Mouse (Mus musculus): ENCODE data around the gene Psmc1.

Gene Psmc1

DNA sequence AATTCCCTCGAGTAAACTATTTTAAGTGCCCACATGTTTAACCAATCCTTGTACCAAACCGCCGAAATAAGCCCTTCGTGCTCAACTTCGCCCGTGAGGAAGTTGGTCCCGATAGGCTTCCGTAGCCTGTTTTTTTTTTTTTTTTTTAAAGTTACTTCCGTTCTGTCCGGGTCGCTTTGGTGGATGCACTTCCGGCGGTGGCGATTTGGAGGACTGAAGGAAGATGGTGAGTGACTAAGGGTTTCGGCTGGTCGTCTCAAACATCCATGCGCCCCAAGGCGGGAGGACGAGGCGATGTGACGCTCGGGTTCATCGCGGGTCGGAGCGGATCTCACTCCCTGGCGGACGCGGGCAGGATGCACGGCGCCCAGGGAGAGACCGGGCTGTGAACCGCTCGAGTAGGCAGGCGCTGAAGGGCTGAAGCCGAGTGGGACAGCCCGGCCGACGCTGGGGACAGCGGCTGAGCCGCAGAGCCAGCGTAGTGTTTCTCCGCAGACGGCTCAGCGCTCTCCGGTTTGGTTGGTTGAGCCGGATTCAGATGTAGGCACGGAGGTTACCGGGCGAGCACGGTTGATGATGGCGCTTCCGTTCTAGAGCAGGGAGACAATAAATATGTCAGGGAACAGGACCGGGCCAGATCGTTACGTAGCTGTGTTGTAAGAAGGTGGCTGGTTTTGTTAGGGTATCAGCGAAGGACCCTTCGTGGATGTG, at the start of gene Psmc1:
Gene Psmc1 (plus strand): TSS at position 169 of the 711 bp plus-strand sequence.
- DNase-seq (ENCODE audit: extremely low spot score, low read depth, low spot score) = peak; percentile 93

DNA sequence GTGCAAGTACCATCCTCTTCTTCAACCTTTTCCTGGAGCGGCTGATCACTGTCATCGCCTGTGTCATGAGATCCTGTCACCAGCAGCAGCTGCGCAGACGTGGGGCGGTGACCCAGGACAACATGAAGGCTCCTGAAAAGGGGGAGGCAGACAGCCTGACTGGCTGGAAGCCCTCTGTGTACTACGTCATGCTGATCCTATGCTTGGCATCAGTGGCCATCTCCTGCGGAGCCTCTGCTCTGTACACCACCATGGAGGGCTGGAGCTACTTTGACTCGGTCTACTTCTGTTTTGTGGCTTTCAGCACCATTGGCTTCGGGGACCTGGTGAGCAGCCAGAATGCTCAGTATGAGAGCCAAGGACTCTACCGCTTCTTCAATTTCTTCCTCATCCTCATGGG, 48.9 kb upstream of the Psmc1 start:
- DNase-seq (ENCODE audit: extremely low spot score, low read depth, low spot score) = no peak

DNA sequence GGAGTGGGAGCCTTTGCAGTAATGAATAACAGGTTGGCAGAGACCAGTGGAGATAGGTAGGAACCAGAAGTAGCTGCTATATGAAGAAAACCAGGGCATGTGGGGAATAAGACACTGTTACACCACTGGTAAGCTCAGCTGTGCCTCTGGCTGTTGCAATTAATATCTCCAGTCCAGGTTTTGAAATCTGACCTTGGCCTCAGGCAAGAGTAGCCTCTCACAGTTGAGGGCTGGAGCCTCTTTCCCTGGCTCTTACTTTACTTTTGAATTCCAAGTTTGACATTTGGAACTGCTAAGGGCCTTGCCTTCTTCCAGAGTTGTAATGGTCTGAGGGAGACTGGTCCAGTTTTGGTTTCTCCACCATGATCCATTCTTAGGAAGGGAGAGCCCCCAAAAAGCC, 48.1 kb upstream of the Psmc1 start:
- no peak for DNase-seq (ENCODE audit: extremely low spot score, low read depth, low spot score)

DNA sequence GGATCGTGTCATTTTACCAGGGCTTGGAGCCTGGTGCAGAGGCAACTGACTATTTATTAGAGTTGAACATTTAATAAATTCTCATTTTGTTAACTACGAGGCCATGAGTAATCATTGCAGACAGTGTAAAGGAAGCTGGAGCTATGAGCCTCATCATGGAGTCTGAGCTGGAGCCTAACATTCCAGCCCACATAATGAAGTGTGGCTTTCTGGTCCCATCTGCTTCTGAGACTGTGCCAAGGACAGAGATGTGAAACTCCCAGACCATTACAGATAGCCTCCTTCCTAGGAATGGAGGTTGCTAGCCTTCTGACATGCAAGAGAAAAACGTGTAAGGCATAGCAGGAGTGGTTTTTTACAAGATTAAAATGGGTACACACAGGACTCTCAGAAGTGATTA, 47.4 kb upstream of the Psmc1 start:
- no peak for DNase-seq (ENCODE audit: extremely low spot score, low read depth, low spot score)

DNA sequence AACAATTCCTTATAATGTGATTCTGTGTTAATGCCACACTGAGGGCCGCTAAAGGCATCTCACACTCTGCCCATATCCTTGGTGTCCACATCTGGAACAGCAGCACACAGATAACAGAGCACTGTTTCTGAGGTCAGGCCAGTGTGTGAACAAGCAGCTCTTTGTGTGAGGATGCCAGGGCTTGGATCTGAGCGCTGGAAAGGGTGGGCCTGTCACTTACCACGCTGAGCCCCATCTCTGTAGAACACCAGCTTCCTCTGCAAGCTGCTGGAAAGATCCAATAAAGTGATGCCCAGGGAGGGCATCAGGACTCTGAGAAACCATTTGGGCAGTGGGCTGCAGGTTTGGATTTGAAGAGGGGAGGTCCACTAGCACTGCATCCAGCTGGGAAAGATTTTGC, 44.8 kb upstream of the Psmc1 start:
- DNase-seq (ENCODE audit: extremely low spot score, low read depth, low spot score) = no peak

DNA sequence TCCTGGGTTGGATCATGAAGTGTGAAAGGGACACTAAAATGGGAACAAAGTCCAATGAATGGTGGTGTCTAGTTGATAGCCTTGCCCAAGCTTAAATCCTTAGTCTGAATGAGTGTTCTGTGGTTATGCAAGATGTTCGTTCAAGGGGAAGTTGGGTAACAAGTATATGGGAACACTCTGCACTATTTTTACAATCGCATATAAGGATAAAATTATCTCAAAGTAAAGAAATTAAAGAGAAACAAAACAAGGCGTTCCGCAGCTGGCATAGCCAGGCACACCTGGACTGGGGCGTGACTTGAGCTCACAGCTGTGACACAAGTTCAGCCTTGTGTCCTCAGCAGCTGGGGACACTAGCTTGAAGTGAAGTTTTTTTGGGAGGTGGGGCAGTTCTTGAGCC, 42.5 kb upstream of the Psmc1 start:
- no peak for DNase-seq (ENCODE audit: extremely low spot score, low read depth, low spot score)

DNA sequence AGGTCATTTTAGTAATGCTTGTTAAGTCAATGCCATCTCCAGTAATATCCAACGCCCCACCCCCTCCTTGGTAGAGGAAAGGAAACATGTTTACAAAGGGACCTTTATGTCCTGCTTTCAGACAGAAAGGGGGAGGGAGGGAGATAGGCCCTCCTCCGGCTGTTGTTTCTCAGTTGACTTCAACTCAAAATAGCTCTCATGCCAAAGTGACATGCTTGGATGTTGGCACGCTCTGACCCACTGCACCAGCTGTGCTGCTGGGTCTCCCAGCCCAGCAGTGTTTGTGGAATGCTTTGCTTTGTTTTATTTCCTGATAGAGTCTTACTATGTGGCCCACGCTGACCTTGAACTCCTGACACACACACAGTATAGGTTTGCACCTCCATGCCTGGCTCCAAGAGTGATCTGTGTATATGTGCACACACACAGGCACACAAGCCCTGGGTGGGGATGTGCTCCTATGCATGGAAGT, 36.7 kb upstream of the Psmc1 start:
- DNase-seq (ENCODE audit: extremely low spot score, low read depth, low spot score) = no peak

DNA sequence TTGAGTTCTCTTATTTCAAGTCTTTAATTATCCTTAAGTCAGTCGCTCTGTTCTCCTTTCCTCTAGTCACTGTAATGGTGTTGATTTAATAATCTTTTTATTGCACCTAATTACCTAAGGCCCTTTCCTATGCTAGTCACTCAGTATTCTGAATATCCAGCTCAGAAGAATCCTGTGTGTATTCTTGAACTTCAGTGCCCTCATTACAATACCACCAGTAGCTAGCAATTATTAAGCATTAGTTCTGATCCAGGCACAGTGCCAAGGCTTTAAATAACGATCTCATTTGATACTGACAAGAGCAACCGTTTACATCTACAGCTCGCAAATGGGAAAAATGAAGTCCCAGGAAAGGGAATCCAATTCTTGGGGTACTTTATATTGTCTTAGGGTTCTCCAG, 34.2 kb upstream of the Psmc1 start:
- no peak for DNase-seq (ENCODE audit: extremely low spot score, low read depth, low spot score)

DNA sequence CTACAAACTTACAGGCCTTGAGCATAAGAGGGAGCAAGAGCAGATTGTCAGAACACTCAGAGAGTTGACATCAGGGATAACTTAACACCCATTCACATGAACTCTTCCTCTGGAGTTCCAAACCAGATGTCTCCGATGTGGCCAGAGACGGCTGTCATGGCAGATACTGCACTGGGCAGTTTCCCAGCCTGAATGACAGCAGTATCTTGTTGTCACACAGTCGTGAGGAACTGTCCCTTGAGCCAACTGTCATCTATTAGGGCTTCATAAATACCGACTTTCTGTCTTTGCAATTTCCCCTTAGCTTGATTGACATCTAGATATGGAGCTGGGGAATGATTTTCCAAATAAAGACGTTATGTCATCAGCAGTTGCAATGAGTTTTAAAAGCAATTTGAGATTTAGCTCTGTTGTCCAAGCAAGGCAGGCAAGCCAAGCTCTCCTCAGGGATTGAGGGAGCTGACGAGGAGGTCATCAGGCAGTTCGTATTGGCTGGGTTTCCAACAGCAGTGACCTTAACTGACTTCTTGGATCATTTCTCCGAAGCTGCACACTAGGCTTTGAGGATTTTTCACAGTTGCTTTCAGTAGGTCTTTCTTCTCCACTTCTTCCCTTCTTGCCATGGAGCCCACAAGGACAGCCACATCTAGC, 30.2 kb upstream of the Psmc1 start:
- no peak for DNase-seq (ENCODE audit: extremely low spot score, low read depth, low spot score)

DNA sequence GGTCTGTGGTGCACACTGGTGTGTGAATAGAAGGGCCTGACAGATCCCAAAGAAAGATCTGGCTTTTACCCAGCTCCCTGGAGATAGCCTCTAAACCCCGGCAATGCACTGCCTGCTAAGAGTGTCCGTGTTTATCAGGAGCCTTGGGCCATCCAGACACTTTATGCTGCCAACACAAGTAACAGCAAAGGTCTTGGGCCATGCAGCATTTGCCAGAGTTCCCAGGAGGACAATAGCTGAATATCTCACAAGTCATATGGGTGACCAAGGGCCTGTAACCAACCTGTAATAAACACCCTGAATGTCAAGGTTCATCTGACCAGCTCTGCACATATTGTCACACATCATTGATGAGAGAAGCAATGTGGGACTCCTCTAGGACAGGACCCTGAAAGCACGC, 21.9 kb upstream of the Psmc1 start:
- no peak for DNase-seq (ENCODE audit: extremely low spot score, low read depth, low spot score)

DNA sequence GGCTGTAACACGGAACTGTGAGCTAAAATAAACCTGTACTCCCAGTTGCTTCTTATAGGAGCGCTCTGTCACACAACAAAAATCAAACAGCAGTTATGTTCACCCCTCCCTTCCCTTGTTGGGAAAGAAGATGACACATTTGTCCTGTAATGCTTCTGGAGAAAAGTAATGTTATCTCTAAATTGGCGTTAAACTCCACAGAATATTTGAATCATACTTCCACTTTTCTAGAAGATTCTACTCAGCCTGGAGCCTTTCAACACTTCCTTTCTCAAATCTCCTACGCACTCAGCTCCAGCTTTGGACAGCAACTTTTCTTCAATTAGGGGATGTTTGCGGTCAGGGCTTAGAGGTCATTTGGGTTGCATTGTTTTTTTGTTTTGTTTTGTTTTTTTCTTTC, 20.7 kb upstream of the Psmc1 start:
- DNase-seq (ENCODE audit: extremely low spot score, low read depth, low spot score) = no peak

DNA sequence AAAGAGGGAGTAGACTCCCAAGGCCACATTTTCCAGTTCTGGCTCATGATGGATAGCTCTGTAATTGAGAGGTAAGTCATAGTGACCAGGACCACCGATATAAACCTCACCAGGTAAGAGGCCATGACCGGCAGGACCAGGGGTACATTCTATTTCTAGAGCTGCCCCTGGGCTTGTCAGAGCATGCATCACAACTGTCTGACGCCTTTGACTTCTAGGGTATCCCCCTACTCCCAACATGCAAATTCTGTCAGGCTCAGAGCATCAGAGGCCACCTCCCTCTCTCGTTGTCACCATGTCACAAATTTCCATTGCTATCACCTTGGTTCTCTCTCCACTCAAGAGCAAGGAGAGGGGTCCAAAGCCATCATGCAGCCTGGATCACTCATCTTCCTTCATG, 19.2 kb upstream of the Psmc1 start:
- DNase-seq (ENCODE audit: extremely low spot score, low read depth, low spot score) = no peak

DNA sequence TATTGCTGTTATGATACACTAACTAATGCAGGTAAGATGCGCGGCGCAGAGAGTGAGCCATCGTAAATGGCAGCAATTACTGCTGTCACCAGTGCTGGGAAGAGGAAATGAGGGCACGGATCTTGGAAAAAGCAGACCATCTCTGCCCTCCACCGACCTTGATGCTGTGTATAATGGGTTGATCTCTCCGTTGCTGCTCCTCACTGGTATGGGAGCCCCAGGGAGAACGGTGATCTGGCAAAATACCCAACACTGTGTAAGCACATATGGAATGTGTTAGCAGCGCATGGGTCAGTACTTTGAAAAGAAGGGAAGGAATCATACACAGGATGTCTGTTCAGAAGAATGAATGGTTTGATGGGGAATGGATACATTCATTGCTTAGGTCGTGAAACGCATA, 16.9 kb upstream of the Psmc1 start:
- no peak for DNase-seq (ENCODE audit: extremely low spot score, low read depth, low spot score)

DNA sequence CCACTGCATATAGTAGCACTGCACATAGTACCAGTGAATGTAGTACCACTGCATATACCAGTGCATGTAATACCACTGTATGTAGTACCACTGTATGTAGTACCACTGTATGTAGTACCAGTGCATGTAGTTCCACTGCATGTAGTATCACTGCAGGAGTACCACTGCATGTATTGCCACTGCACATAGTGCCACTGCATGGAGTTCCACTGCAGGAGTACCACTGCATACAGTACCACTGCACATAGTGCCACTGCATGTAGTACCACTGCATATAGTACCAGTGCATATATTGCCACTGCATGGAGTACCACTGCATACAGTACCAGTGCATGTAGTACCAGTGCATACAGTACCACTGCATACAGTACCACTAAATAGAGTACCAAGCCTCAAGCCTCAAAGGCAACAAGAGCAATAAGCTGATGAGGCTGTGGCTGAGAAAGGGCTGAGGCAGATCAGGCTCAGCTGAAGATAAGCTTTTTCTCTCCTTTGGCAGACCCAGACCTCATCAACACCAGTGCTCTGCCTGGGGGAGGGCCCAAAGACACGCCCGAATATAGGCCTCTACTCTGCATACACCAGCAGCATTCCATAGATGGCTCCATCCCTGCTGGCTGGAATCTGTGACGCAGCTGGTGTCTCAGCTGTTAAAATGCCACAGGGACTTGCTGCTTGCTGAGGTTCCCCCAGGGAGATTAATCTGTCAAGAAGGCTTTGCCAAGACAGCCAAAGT, 9.8 kb upstream of the Psmc1 start:
- no peak for DNase-seq (ENCODE audit: extremely low spot score, low read depth, low spot score)

DNA sequence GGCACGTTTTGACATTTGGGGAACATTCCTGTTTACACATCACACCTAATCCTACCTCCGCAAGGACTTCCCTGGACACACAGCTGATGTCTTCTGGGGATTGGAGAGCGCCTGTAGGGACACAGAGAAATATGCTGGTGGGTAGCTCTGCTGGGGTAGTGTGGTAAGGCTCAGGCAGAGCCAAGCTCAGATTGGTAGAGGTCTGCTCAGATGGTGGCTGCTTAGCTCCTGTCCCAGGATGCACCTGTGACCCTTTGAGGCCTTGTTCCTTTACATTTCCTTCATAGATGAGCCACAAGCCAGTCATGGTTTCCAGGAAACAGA, 9.3 kb upstream of the Psmc1 start:
- DNase-seq (ENCODE audit: extremely low spot score, low read depth, low spot score) = no peak

DNA sequence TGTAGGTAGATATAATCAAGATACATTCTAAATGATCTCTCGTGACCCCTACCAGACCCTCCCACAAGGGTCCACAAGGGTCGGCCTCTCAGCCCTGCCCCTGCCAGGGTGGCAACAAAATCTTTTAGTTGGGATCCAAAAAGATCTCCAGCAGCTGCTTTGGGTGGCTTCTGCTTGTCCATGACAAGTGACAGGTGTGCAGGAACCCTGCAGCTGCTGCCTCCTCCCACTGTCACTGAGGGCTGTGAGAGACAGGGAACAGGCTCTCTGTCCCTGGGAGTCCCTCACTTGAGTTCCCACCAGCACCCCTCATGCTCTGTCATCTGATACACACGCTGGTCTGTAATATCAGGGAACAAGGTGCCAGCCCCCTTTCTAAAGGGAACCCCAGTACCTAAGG, 8.3 kb upstream of the Psmc1 start:
- no peak for DNase-seq (ENCODE audit: extremely low spot score, low read depth, low spot score)

DNA sequence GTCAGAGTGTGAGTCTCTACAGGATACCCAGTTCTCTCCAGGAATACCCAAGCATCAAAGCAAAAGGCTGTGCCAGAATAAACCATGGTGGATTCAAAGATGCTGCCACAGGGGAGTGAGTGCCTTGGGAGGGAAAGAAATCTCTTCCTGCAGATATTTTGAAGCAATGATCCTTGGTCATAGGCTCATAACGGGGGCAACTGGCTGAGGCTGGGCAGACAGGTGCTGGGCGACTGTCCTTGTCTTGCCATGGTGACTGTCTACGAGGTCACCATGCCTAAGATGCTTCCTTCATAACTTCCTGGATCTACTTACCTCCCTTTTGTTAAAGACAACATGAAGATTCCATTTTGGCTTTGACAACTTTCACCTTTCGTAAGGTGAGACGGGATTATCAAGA, 5.4 kb upstream of the Psmc1 start:
- DNase-seq (ENCODE audit: extremely low spot score, low read depth, low spot score) = no peak

DNA sequence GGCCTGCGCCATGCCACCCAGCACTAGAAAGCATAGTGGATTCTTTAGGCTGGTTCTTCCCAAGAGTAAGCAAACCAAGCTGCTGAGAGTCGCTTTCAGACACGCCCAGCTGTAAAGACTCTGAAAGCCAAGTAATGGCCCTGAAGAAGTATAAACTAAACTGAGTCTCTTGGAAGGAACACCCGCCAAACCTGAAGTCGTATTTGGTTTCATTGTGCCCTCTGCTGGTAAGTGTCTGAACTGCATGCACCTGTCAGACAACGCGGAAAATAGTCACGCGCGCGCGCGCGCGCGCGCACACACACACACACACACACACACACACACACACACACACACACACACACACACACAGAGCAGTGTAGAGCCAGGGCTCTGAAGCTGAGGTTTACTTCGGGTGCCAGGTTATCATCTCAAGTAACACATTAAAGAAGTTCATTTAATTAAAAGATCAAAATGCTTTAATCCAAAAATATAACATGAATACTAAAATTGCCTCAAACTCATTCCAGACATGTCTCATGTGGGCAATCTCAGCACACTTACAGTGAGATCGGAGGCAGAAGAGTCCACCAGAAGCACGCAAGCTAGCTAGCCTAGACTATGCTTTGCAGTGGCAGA, 3.6 kb upstream of the Psmc1 start:
- DNase-seq (ENCODE audit: extremely low spot score, low read depth, low spot score) = peak; percentile 69

DNA sequence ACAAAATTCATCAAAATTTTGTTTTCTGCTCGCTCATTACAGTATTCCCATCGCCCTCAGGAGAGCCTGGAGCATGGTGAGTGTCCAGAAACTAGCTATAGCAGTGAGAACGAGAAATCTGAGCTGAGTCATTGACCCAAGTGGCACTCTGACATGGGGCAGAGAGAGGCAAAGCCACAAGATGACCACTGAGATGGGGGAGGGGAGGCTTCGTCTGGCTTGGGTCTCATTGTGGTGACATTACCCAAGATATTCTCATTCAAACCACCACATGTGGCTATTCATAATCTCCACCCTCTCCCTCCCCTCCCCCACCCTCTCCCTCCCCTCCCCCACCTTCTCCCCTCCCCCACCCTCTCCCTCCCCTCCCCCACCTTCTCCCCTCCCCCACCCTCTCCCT, 2.5 kb upstream of the Psmc1 start:
- DNase-seq (ENCODE audit: extremely low spot score, low read depth, low spot score) = no peak

DNA sequence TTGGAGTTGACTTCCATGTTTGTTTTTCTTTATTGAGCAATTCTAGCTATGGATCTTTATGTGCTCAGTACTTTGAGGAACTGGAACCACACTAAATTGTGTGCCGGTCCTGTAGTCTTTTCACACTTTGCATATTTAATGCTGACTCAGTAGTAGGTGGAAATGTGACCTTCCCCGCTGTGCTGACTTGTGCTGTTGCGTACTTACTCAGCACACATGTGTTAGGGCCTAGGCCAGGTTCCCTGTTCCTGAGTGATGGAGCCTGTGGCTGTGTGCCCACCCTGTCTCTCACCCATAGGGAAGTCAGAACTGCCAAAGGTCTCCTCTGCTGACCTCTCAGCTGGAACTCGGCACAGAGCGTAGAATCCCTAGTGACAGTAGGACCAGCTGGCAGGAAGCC, 6.0 kb downstream of the Psmc1 start:
- no peak for DNase-seq (ENCODE audit: extremely low spot score, low read depth, low spot score)

DNA sequence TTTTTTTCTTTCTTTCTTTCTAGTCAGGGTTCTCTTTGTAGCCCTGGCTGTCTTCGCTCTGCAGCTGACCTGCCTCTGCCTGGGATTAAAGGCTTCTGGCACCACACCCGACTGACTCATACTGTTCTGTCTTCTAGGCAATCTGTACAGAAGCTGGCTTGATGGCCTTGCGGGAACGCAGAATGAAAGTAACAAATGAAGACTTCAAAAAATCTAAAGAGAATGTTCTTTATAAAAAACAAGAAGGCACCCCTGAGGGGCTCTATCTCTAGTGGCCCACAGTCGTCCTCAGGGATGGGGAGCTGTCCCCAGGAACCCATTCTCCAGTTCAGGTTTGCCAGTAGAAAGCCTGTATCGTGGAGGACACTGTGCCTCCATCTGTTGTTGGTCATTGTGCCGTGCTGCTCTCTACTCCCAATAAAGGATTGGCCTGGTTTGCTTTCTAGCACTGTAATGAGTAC, 13.0 kb downstream of the Psmc1 start:
- no peak for DNase-seq (ENCODE audit: extremely low spot score, low read depth, low spot score)

DNA sequence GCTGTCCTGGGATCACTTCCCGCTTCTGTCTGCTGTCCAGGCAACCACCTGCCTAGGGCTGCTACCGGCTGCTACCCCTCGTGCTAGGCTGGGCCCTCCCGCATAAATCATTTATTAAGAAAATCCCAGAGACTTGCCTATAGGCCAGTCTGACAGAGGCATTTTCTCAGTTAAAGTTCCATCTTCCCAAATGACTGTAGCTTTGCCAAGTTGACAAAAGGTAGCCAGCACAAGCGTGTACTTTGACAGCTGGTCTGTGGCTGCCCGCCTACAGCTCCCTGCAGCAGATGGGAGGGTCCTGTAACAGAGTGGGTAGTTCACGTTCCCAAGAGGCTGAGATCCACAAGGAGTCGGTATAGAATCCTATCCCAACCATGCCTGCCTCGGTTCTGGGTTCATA, 13.5 kb downstream of the Psmc1 start:
- DNase-seq (ENCODE audit: extremely low spot score, low read depth, low spot score) = no peak
